Mouse (Mus musculus) kidney, embryonic 14.5 days (tissue): ENCODE data around the gene Cd300lg. TPM values are rescaled to one million over a fixed set of nuclear protein-coding genes. Genes with fewer than 3 reads are reported as not detected.

Experiments
- ATAC-seq: fragments of 200-750 bp; cut with Nextera tagmentation; 2 replicates; pipeline ENCODE4 v1.8.0; 2017; ENCODE audit warnings: moderate number of reproducible peaks, mild to moderate bottlenecking, moderate TSS enrichment, moderate library complexity; ENCODE audit not compliant: low FRiP score, low TSS enrichment
- H3K27ac ChIP-seq: fragments of 300-500 bp; sonication (generic); 2 replicates; pipeline ENCODE4 v1.5.1; 2014; ENCODE audit warnings: low read depth, mild to moderate bottlenecking, low read length, moderate library complexity, mixed read lengths
- H3K27me3 ChIP-seq: fragments of 300-500 bp; sonication (generic); 2 replicates; pipeline ENCODE4 v1.6.1; 2014; ENCODE audit warnings: mild to moderate bottlenecking, low read length; ENCODE audit not compliant: control insufficient read depth, insufficient read depth
- H3K36me3 ChIP-seq: fragments of 300-500 bp; sonication (generic); 2 replicates; pipeline ENCODE4 v1.6.1; 2014; ENCODE audit warnings: low read length, mixed read lengths; ENCODE audit not compliant: control insufficient read depth, insufficient read depth
- H3K4me1 ChIP-seq: fragments of 300-500 bp; sonication (generic); 2 replicates; pipeline ENCODE4 v1.6.1; 2014; ENCODE audit warnings: low read length, mixed read lengths; ENCODE audit not compliant: control insufficient read depth, insufficient read depth
- H3K4me2 ChIP-seq: fragments of 300-500 bp; sonication (generic); replicated peaks from 2 replicates; pipeline ENCODE4 v1.6.1; 2014; ENCODE audit warnings: low read depth, mild to moderate bottlenecking, low read length
- H3K4me3 ChIP-seq: fragments of 300-500 bp; sonication (generic); 2 replicates; pipeline ENCODE4 v1.5.1; 2014; ENCODE audit warnings: mild to moderate bottlenecking, low read length
- H3K9ac ChIP-seq: fragments of 300-500 bp; sonication (generic); 2 replicates; pipeline ENCODE4 v1.6.1; 2014; ENCODE audit warnings: low read depth, mild to moderate bottlenecking, low read length, moderate library complexity
- H3K9me3 ChIP-seq: fragments of 300-500 bp; sonication (generic); 2 replicates; pipeline ENCODE4 v1.6.1; 2016; ENCODE audit warnings: low read length; ENCODE audit not compliant: control insufficient read depth
- WGBS: fragments of 180-500 bp; shearing (Covaris S2); extraction: QIAGEN DNeasy Blood & Tissue Kit; methylation state at CpG from one replicate; pipeline ENCODE4 v1.1.7; 2014; 5-methylcytosine and 5-hydroxymethylcytosine counted together
- polyA plus RNA-seq: library from polyadenylated mRNA; unstranded; fragments of >200 nt; fragmentation: Nextera tagmentation; extraction: Ambion mirVana; gene quantifications from 2 replicates; pipeline ENCODE4 v1.2.1, GENCODE M21; 2014

Cd300lg gene
- polyA plus RNA-seq, 1 experiment from 2014 or later = 0.38 TPM

- peak within 1 kb of the TSS; percentile 73 for H3K4me3 ChIP-seq
- peak; percentile 64 for ATAC-seq
- under 1% methylated on average over 49 of the region's 49 CpGs for WGBS
These were observed 46.9 kb downstream of the Cd300lg start, which contains the start of gene Mpp2 for GRCm38 (mm10) chr11:102087931-102088898. Gene Mpp2 (minus strand): TSS chr11:102088515.

GRCm38 (mm10) chr11:102089088-102089808 is 47.9 kb downstream of the Cd300lg start:
- 1% methylated on average over 20 of the region's 20 CpGs for WGBS
- H3K27ac ChIP-seq = peak overlapping the region; percentile 76
- H3K9ac ChIP-seq = peak overlapping the region; percentile 51; the same call in 1 of the 2 replicates

More at GRCm38 (mm10) chr11:102087931-102088898, 46.9 kb downstream of the Cd300lg start, which contains the start of gene Mpp2:
- H3K9ac ChIP-seq = peak within 1 kb of the TSS; percentile 63
- no peaks in the 10 kb centered on the region for H3K9me3 ChIP-seq
- H3K27ac ChIP-seq = peak within 1 kb of the TSS; percentile 76
- H3K36me3 ChIP-seq = no peaks in the 10 kb centered on the region
- H3K27me3 ChIP-seq = no peaks in the 10 kb centered on the region
- peak within 1 kb of the TSS; percentile 94 for H3K4me2 ChIP-seq
- H3K4me1 ChIP-seq = peaks cover 19% of the 10 kb centered on the region; the same call in 1 of the 2 replicates

GRCm38 (mm10) chr11:102095676-102096075 is 54.4 kb downstream of the Cd300lg start:
- H3K4me3 ChIP-seq = no peak overlapping the region
- H3K4me1 ChIP-seq = peaks cover 8% of the 10 kb centered on the region; the same call in 1 of the 2 replicates
- H3K27me3 ChIP-seq = 0 out of 2 replicates have a peak, but pooled peaks cover 3% of the 10 kb centered on the region
- no peak overlapping the region for H3K27ac ChIP-seq
- H3K36me3 ChIP-seq = no peaks in the 10 kb centered on the region
- 55% methylated on average over 3 of the region's 3 CpGs for WGBS
- H3K9me3 ChIP-seq = no peaks in the 10 kb centered on the region
- no peak overlapping the region for H3K9ac ChIP-seq
- no peak overlapping the region for H3K4me2 ChIP-seq
- no peak for ATAC-seq

More at GRCm38 (mm10) chr11:102089088-102089808, 47.9 kb downstream of the Cd300lg start:
- ATAC-seq = peak; percentile 51
- H3K4me3 ChIP-seq = peak overlapping the region; percentile 73
- H3K4me1 ChIP-seq = peaks cover 15% of the 10 kb centered on the region; the same call in 1 of the 2 replicates
- peak overlapping the region; percentile 94 for H3K4me2 ChIP-seq
- H3K27me3 ChIP-seq = no peaks in the 10 kb centered on the region
- no peaks in the 10 kb centered on the region for H3K9me3 ChIP-seq
- no peaks in the 10 kb centered on the region for H3K36me3 ChIP-seq

GRCm38 (mm10) chr11:102096446-102096845 is 55.1 kb downstream of the Cd300lg start:
- Histone ChIP-seq H3K27me3 (peaks cover 3% of the 10 kb centered on the region; the same call in 1 of the 2 replicates), H3K36me3 (no peaks in the 10 kb centered on the region), H3K9ac (peak overlapping the region; percentile 23; the same call in 1 of the 2 replicates), H3K27ac (peak overlapping the region; percentile 14; the same call in 1 of the 2 replicates), H3K4me3 (peak overlapping the region; percentile 11; the same call in 1 of the 2 replicates), H3K4me2 (peak overlapping the region; percentile 43), H3K9me3 (no peaks in the 10 kb centered on the region), H3K4me1 (peaks cover 8% of the 10 kb centered on the region; the same call in 1 of the 2 replicates)
- peak; percentile 5; the same call in 1 of the 2 replicates for ATAC-seq
- 61% methylated on average over 5 of the region's 5 CpGs for WGBS

GRCm38 (mm10) chr11:102096887-102097391 is 55.6 kb downstream of the Cd300lg start:
- H3K27ac ChIP-seq = peak overlapping the region; percentile 14; the same call in 1 of the 2 replicates

GRCm38 (mm10) chr11:102101219-102101618 is 59.9 kb downstream of the Cd300lg start, which contains the start of gene Ppy:
Gene Ppy (minus strand): TSS chr11:102101319.
- ATAC-seq = no peak
- Histone ChIP-seq H3K27ac (no peak within 1 kb of the TSS), H3K4me2 (no peak within 1 kb of the TSS), H3K9me3 (no peaks in the 10 kb centered on the region), H3K4me1 (peaks cover 13% of the 10 kb centered on the region; the same call in 1 of the 2 replicates), H3K9ac (0 out of 2 replicates have a peak within 1 kb of the TSS, but pooled peaks have one; percentile 2), H3K4me3 (no peak within 1 kb of the TSS), H3K36me3 (no peaks in the 10 kb centered on the region), H3K27me3 (peaks cover 22% of the 10 kb centered on the region)
- WGBS = 81% methylated on average over 4 of the region's 4 CpGs

More at GRCm38 (mm10) chr11:102096887-102097391, 55.6 kb downstream of the Cd300lg start:
- WGBS = 3% methylated on average over 18 of the region's 18 CpGs
- Histone ChIP-seq H3K4me2 (peak overlapping the region; percentile 43), H3K4me1 (peaks cover 10% of the 10 kb centered on the region; the same call in 1 of the 2 replicates), H3K4me3 (peak overlapping the region; percentile 11; the same call in 1 of the 2 replicates), H3K36me3 (no peaks in the 10 kb centered on the region), H3K9me3 (no peaks in the 10 kb centered on the region), H3K9ac (peak overlapping the region; percentile 23; the same call in 1 of the 2 replicates), H3K27me3 (peaks cover 3% of the 10 kb centered on the region; the same call in 1 of the 2 replicates)
- ATAC-seq = peak; percentile 88

GRCm38 (mm10) chr11:102102485-102103258 is 61.4 kb downstream of the Cd300lg start:
- Histone ChIP-seq H3K9ac (no peak overlapping the region), H3K9me3 (no peaks in the 10 kb centered on the region), H3K4me1 (peaks cover 7% of the 10 kb centered on the region; the same call in 1 of the 2 replicates), H3K4me2 (no peak overlapping the region), H3K4me3 (no peak overlapping the region), H3K36me3 (no peaks in the 10 kb centered on the region), H3K27me3 (peaks cover 36% of the 10 kb centered on the region), H3K27ac (no peak overlapping the region)
- no peak for ATAC-seq
- WGBS = 22% methylated on average over 17 of the region's 17 CpGs
